Mouse (Mus musculus) heart, embryonic 15.5 days (tissue): ENCODE data around the gene Card11. TPM values are rescaled to one million over a fixed set of nuclear protein-coding genes. Genes with fewer than 3 reads are reported as not detected.

ENCODE experiments used
- ATAC-seq: fragments of 200-750 bp; cut with Nextera tagmentation; replicated peaks from 2 replicates; pipeline ENCODE4 v1.8.0; 2017; ENCODE audit warnings: low read depth, moderate TSS enrichment; ENCODE audit not compliant: insufficient number of reproducible peaks, insufficient read depth, low FRiP score
- H3K27ac ChIP-seq: fragments of 300-500 bp; sonication (generic); 2 replicates; pipeline ENCODE4 v1.5.1; 2015; ENCODE audit warnings: mild to moderate bottlenecking, inconsistent platforms
- H3K27me3 ChIP-seq: fragments of 300-500 bp; sonication (generic); 2 replicates; pipeline ENCODE4 v1.6.1; 2015; ENCODE audit warnings: inconsistent platforms
- H3K36me3 ChIP-seq: fragments of 300-500 bp; sonication (generic); 2 replicates; pipeline ENCODE4 v1.6.1; 2015; ENCODE audit warnings: mild to moderate bottlenecking, inconsistent platforms
- H3K4me1 ChIP-seq: fragments of 300-500 bp; sonication (generic); replicated peaks from 2 replicates; pipeline ENCODE4 v1.6.1; 2015; ENCODE audit warnings: inconsistent platforms
- H3K4me2 ChIP-seq: fragments of 300-500 bp; sonication (generic); 2 replicates; pipeline ENCODE4 v1.6.1; 2015; ENCODE audit warnings: inconsistent platforms, mild to moderate bottlenecking, moderate library complexity
- H3K4me3 ChIP-seq: fragments of 300-500 bp; sonication (generic); 2 replicates; pipeline ENCODE4 v1.5.1; 2015; ENCODE audit warnings: mild to moderate bottlenecking, inconsistent platforms
- H3K9ac ChIP-seq: fragments of 300-500 bp; sonication (generic); 2 replicates; pipeline ENCODE4 v1.6.1; 2015; ENCODE audit warnings: mild to moderate bottlenecking, inconsistent platforms
- H3K9me3 ChIP-seq: fragments of 300-500 bp; sonication (generic); replicated peaks from 2 replicates; pipeline ENCODE4 v1.6.1; 2016; ENCODE audit warnings: inconsistent platforms
- whole genome bisulfite sequencing: fragments of 180-500 bp; shearing (Covaris S2); methylation state at CpG from one replicate; pipeline ENCODE4 v1.1.7; 2015; ENCODE audit warnings: mixed read lengths; 5-methylcytosine and 5-hydroxymethylcytosine counted together
- polyA plus RNA-seq: library from polyadenylated mRNA; unstranded; fragments of >200 nt; fragmentation: Nextera tagmentation; extraction: Ambion mirVana; gene quantifications from 2 replicates; pipeline ENCODE4 v1.2.1, GENCODE M21; 2015

Card11 gene
- polyA plus RNA-seq, 1 experiment from 2014 or later: 0.29 TPM

- no peaks in the 10 kb centered on the region for H3K4me1 ChIP-seq
- H3K27ac ChIP-seq: no peak overlapping the region
- no peak for ATAC-seq
- no peaks in the 10 kb centered on the region for H3K36me3 ChIP-seq
- 84% methylated on average over 1 of the region's 1 CpGs for WGBS
- no peaks in the 10 kb centered on the region for H3K27me3 ChIP-seq
- 0 out of 2 replicates have a peak, but pooled peaks cover 3% of the 10 kb centered on the region for H3K9me3 ChIP-seq
- H3K9ac ChIP-seq: no peak overlapping the region
- H3K4me3 ChIP-seq: no peak overlapping the region
- H3K4me2 ChIP-seq: no peak overlapping the region
Measured at GRCm38 (mm10) chr5:140917807-140918206, 82.6 kb downstream of the Card11 start.

- ATAC-seq: no peak
- WGBS: 90% methylated on average over 5 of the region's 5 CpGs
- Histone ChIP-seq H3K4me2 (no peak overlapping the region), H3K27ac (no peak overlapping the region), H3K4me3 (no peak overlapping the region), H3K27me3 (no peaks in the 10 kb centered on the region), H3K4me1 (no peaks in the 10 kb centered on the region), H3K9me3 (no peaks in the 10 kb centered on the region), H3K9ac (no peak overlapping the region), H3K36me3 (no peaks in the 10 kb centered on the region)
Measured at GRCm38 (mm10) chr5:140910841-140911240, 89.5 kb downstream of the Card11 start.

GRCm38 (mm10) chr5:140900866-140901265, 99.5 kb downstream of the Card11 start:
- WGBS: 83% methylated on average over 13 of the region's 13 CpGs
- Histone ChIP-seq H3K4me3 (no peak overlapping the region), H3K9me3 (no peaks in the 10 kb centered on the region), H3K4me2 (no peak overlapping the region), H3K27me3 (no peaks in the 10 kb centered on the region), H3K9ac (no peak overlapping the region), H3K4me1 (no peaks in the 10 kb centered on the region), H3K27ac (no peak overlapping the region), H3K36me3 (no peaks in the 10 kb centered on the region)
- ATAC-seq: no peak

- H3K9ac ChIP-seq: no peak overlapping the region
- H3K4me2 ChIP-seq: peak overlapping the region; percentile 43
- ATAC-seq: no peak
Measured at GRCm38 (mm10) chr5:140891080-140891479, 109.3 kb downstream of the Card11 start.

GRCm38 (mm10) chr5:140890050-140890449, 110.3 kb downstream of the Card11 start:
- Histone ChIP-seq H3K4me3 (no peak overlapping the region), H3K4me2 (peak overlapping the region; percentile 26), H3K9me3 (no peaks in the 10 kb centered on the region), H3K36me3 (no peaks in the 10 kb centered on the region), H3K27me3 (no peaks in the 10 kb centered on the region), H3K9ac (no peak overlapping the region), H3K4me1 (peaks cover 32% of the 10 kb centered on the region), H3K27ac (peak overlapping the region; percentile 57)
- WGBS: 32% methylated on average over 14 of the region's 14 CpGs
- ATAC-seq: peak; percentile 50; the same call in 1 of the 2 replicates

More at GRCm38 (mm10) chr5:140891080-140891479, 109.3 kb downstream of the Card11 start:
- H3K4me3 ChIP-seq: peak overlapping the region; percentile 5; the same call in 1 of the 2 replicates
- no peaks in the 10 kb centered on the region for H3K36me3 ChIP-seq
- H3K27me3 ChIP-seq: no peaks in the 10 kb centered on the region
- H3K9me3 ChIP-seq: no peaks in the 10 kb centered on the region
- H3K4me1 ChIP-seq: peaks cover 24% of the 10 kb centered on the region
- H3K27ac ChIP-seq: 0 out of 2 replicates have a peak overlapping the region, but pooled peaks have one; percentile 57
- WGBS: 38% methylated on average over 10 of the region's 10 CpGs

- H3K4me1 ChIP-seq: peaks cover 37% of the 10 kb centered on the region
- H3K4me2 ChIP-seq: no peak overlapping the region; the same call in 1 of the 2 replicates
- H3K27ac ChIP-seq: peak overlapping the region; percentile 57
- ATAC-seq: no peak
- 42% methylated on average over 8 of the region's 8 CpGs for WGBS
- H3K9ac ChIP-seq: no peak overlapping the region
- H3K36me3 ChIP-seq: no peaks in the 10 kb centered on the region
- H3K9me3 ChIP-seq: no peaks in the 10 kb centered on the region
- no peaks in the 10 kb centered on the region for H3K27me3 ChIP-seq
- no peak overlapping the region for H3K4me3 ChIP-seq
Measured at GRCm38 (mm10) chr5:140889539-140889938, 110.8 kb downstream of the Card11 start.

GRCm38 (mm10) chr5:140887871-140888270, 112.5 kb downstream of the Card11 start:
- no peak overlapping the region for H3K4me3 ChIP-seq
- H3K36me3 ChIP-seq: no peaks in the 10 kb centered on the region
- no peaks in the 10 kb centered on the region for H3K9me3 ChIP-seq
- H3K27me3 ChIP-seq: no peaks in the 10 kb centered on the region
- WGBS: 28% methylated on average over 8 of the region's 8 CpGs
- H3K9ac ChIP-seq: no peak overlapping the region
- H3K4me1 ChIP-seq: peaks cover 39% of the 10 kb centered on the region
- no peak overlapping the region for H3K4me2 ChIP-seq
- ATAC-seq: no peak
- no peak overlapping the region for H3K27ac ChIP-seq

- Histone ChIP-seq H3K36me3 (no peaks in the 10 kb centered on the region), H3K9ac (no peak overlapping the region), H3K4me2 (peak overlapping the region; percentile 32; the same call in 1 of the 2 replicates), H3K27me3 (no peaks in the 10 kb centered on the region), H3K4me3 (no peak overlapping the region), H3K9me3 (no peaks in the 10 kb centered on the region), H3K27ac (peak overlapping the region; percentile 82), H3K4me1 (peaks cover 29% of the 10 kb centered on the region)
- WGBS: 18% methylated on average over 13 of the region's 13 CpGs
- ATAC-seq: peak; percentile 71
Measured at GRCm38 (mm10) chr5:140884966-140885365, 115.4 kb downstream of the Card11 start.

GRCm38 (mm10) chr5:140882391-140882790, 118.0 kb downstream of the Card11 start:
- Histone ChIP-seq H3K9me3 (no peaks in the 10 kb centered on the region), H3K9ac (no peak overlapping the region), H3K4me2 (no peak overlapping the region), H3K27me3 (no peaks in the 10 kb centered on the region), H3K27ac (no peak overlapping the region), H3K4me1 (peaks cover 14% of the 10 kb centered on the region), H3K4me3 (no peak overlapping the region), H3K36me3 (no peaks in the 10 kb centered on the region)
- ATAC-seq: no peak
- 73% methylated on average over 4 of the region's 4 CpGs for WGBS

GRCm38 (mm10) chr5:140880151-140880550, 120.2 kb downstream of the Card11 start:
- H3K4me2 ChIP-seq: no peak overlapping the region

GRCm38 (mm10) chr5:140878644-140879043, 121.7 kb downstream of the Card11 start:
- no peak for ATAC-seq
- H3K4me1 ChIP-seq: 0 out of 2 replicates have a peak, but pooled peaks cover under 1% of the 10 kb centered on the region
- no peaks in the 10 kb centered on the region for H3K27me3 ChIP-seq
- no peaks in the 10 kb centered on the region for H3K36me3 ChIP-seq
- H3K9me3 ChIP-seq: no peaks in the 10 kb centered on the region
- H3K4me3 ChIP-seq: no peak overlapping the region
- no peak overlapping the region for H3K9ac ChIP-seq
- H3K27ac ChIP-seq: no peak overlapping the region
- 67% methylated on average over 6 of the region's 6 CpGs for WGBS
- no peak overlapping the region for H3K4me2 ChIP-seq

More at GRCm38 (mm10) chr5:140880151-140880550, 120.2 kb downstream of the Card11 start:
- Histone ChIP-seq H3K27ac (no peak overlapping the region), H3K4me1 (peaks cover 8% of the 10 kb centered on the region), H3K4me3 (no peak overlapping the region), H3K9me3 (no peaks in the 10 kb centered on the region), H3K27me3 (no peaks in the 10 kb centered on the region), H3K36me3 (no peaks in the 10 kb centered on the region), H3K9ac (no peak overlapping the region)
- 55% methylated on average over 10 of the region's 10 CpGs for WGBS
- ATAC-seq: no peak

GRCm38 (mm10) chr5:140873736-140874307, 126.6 kb downstream of the Card11 start:
- no peak for ATAC-seq
- Histone ChIP-seq H3K4me3 (no peak overlapping the region), H3K4me2 (peak overlapping the region; percentile 57), H3K27me3 (peaks cover 5% of the 10 kb centered on the region; the same call in 1 of the 2 replicates), H3K36me3 (no peaks in the 10 kb centered on the region), H3K27ac (no peak overlapping the region), H3K4me1 (peaks cover 23% of the 10 kb centered on the region), H3K9ac (no peak overlapping the region), H3K9me3 (no peaks in the 10 kb centered on the region)
- WGBS: 66% methylated on average over 6 of the region's 6 CpGs
